Mouse (Mus musculus): ENCODE measurements around the gene Zfp692. TPM values are rescaled to one million over a fixed set of nuclear protein-coding genes. Genes with fewer than 3 reads are reported as not detected.
A peak's percentile ranks its signal among the peaks of the same experiment; 100 is the strongest.
"Not testable (repeated sequence)": the region's sequence is repeated elsewhere in the genome, so short reads cannot be mapped to it uniquely, and the experiment has no call there.

The Zfp692 gene
- polyA plus RNA-seq, 1 experiment from 2014 or later: 10.1 TPM

- H3K27me3 ChIP-seq (ENCODE audit: control insufficient read depth, insufficient read depth, low read depth, low read length): no peaks in the 10 kb centered on the region
- H3K4me3 ChIP-seq (ENCODE audit: low read depth, low read length): peak overlapping the region; percentile 73
- peak overlapping the region; percentile 83 for H3K27ac ChIP-seq (ENCODE audit: low read length)
- ATAC-seq (ENCODE audit: low read depth): no peak; the same call in 1 of the 2 replicates
- no peaks in the 10 kb centered on the region for H3K36me3 ChIP-seq (ENCODE audit: control insufficient read depth, insufficient read depth)
- H3K9me3 ChIP-seq (replicated peaks; ENCODE audit: control insufficient read depth, low read length): no peaks in the 10 kb centered on the region
- WGBS (ENCODE audit: insufficient replicate concordance): under 1% methylated on average over 26 of the region's 26 CpGs
- H3K4me2 ChIP-seq (ENCODE audit: low read depth, low read length): peak overlapping the region; percentile 79
- H3K9ac ChIP-seq (ENCODE audit: low read depth, low read length): peak overlapping the region; percentile 72
- peaks cover 26% of the 10 kb centered on the region for H3K4me1 ChIP-seq (ENCODE audit: control insufficient read depth, low read depth, low read length)
Measured at GRCm38 (mm10) chr11:58302774-58303445, 4.0 kb upstream of the Zfp692 start.

GRCm38 (mm10) chr11:58303594-58303993, 3.3 kb upstream of the Zfp692 start:
- WGBS (ENCODE audit: insufficient replicate concordance): 46% methylated on average over 7 of the region's 7 CpGs
- Histone ChIP-seq H3K27ac (ENCODE audit: low read length) (peak overlapping the region; percentile 1; the same call in 1 of the 2 replicates), H3K27me3 (ENCODE audit: control insufficient read depth, insufficient read depth, low read depth, low read length) (no peaks in the 10 kb centered on the region), H3K4me2 (ENCODE audit: low read depth, low read length) (peak overlapping the region; percentile 79), H3K36me3 (ENCODE audit: control insufficient read depth, insufficient read depth) (no peaks in the 10 kb centered on the region), H3K9me3 (replicated peaks; ENCODE audit: control insufficient read depth, low read length) (no peaks in the 10 kb centered on the region), H3K9ac (ENCODE audit: low read depth, low read length) (peak overlapping the region; percentile 8; the same call in 1 of the 2 replicates), H3K4me1 (ENCODE audit: control insufficient read depth, low read depth, low read length) (peaks cover 29% of the 10 kb centered on the region), H3K4me3 (ENCODE audit: low read depth, low read length) (no peak overlapping the region; the same call in none of the 2 replicates)
- no peak for ATAC-seq (ENCODE audit: low read depth)

- ATAC-seq (ENCODE audit: low read depth): not testable (repeated sequence)
- WGBS (ENCODE audit: insufficient replicate concordance): 82% methylated on average over 8 of the region's 8 CpGs
Measured at GRCm38 (mm10) chr11:58305299-58305698, 1.6 kb upstream of the Zfp692 start.

GRCm38 (mm10) chr11:58307411-58308080, 677 bp downstream of the Zfp692 start:
- Histone ChIP-seq H3K4me3 (ENCODE audit: low read depth, low read length) (peak overlapping the region; percentile 76), H3K4me2 (ENCODE audit: low read depth, low read length) (peak overlapping the region; percentile 100), H3K27ac (ENCODE audit: low read length) (peak overlapping the region; percentile 78), H3K36me3 (ENCODE audit: control insufficient read depth, insufficient read depth) (no peaks in the 10 kb centered on the region), H3K9ac (ENCODE audit: low read depth, low read length) (peak overlapping the region; percentile 81), H3K9me3 (replicated peaks; ENCODE audit: control insufficient read depth, low read length) (no peaks in the 10 kb centered on the region), H3K4me1 (ENCODE audit: control insufficient read depth, low read depth, low read length) (peaks cover 25% of the 10 kb centered on the region), H3K27me3 (ENCODE audit: control insufficient read depth, insufficient read depth, low read depth, low read length) (no peaks in the 10 kb centered on the region)
- ATAC-seq (ENCODE audit: low read depth): peak; percentile 64
- under 1% methylated on average over 42 of the region's 42 CpGs for WGBS (ENCODE audit: insufficient replicate concordance)

More at GRCm38 (mm10) chr11:58305299-58305698, 1.6 kb upstream of the Zfp692 start:
- not testable (repeated sequence) for H3K9ac ChIP-seq (ENCODE audit: low read depth, low read length); H3K4me3 ChIP-seq (ENCODE audit: low read depth, low read length); H3K27ac ChIP-seq (ENCODE audit: low read length); H3K9me3 ChIP-seq (replicated peaks; ENCODE audit: control insufficient read depth, low read length); H3K4me2 ChIP-seq (ENCODE audit: low read depth, low read length); H3K27me3 ChIP-seq (ENCODE audit: control insufficient read depth, insufficient read depth, low read depth, low read length); H3K36me3 ChIP-seq (ENCODE audit: control insufficient read depth, insufficient read depth)
- H3K4me1 ChIP-seq (ENCODE audit: control insufficient read depth, low read depth, low read length): peaks cover 29% of the 10 kb centered on the region

GRCm38 (mm10) chr11:58308661-58309060, 1.8 kb downstream of the Zfp692 start:
- WGBS (ENCODE audit: insufficient replicate concordance): 92% methylated on average over 9 of the region's 9 CpGs
- ATAC-seq (ENCODE audit: low read depth): no peak
- no peak overlapping the region for H3K9ac ChIP-seq (ENCODE audit: low read depth, low read length)

GRCm38 (mm10) chr11:58314069-58314468, 7.2 kb downstream of the Zfp692 start:
- Histone ChIP-seq H3K4me2 (ENCODE audit: low read depth, low read length) (no peak overlapping the region), H3K9me3 (replicated peaks; ENCODE audit: control insufficient read depth, low read length) (no peaks in the 10 kb centered on the region), H3K36me3 (ENCODE audit: control insufficient read depth, insufficient read depth) (peaks cover 27% of the 10 kb centered on the region), H3K4me1 (ENCODE audit: control insufficient read depth, low read depth, low read length) (no peaks in the 10 kb centered on the region), H3K27ac (ENCODE audit: low read length) (no peak overlapping the region), H3K27me3 (ENCODE audit: control insufficient read depth, insufficient read depth, low read depth, low read length) (no peaks in the 10 kb centered on the region), H3K9ac (ENCODE audit: low read depth, low read length) (no peak overlapping the region), H3K4me3 (ENCODE audit: low read depth, low read length) (no peak overlapping the region)
- ATAC-seq (ENCODE audit: low read depth): no peak
- 73% methylated on average over 6 of the region's 6 CpGs for WGBS (ENCODE audit: insufficient replicate concordance)

More at GRCm38 (mm10) chr11:58308661-58309060, 1.8 kb downstream of the Zfp692 start:
- no peaks in the 10 kb centered on the region for H3K27me3 ChIP-seq (ENCODE audit: control insufficient read depth, insufficient read depth, low read depth, low read length)
- no peak overlapping the region for H3K4me2 ChIP-seq (ENCODE audit: low read depth, low read length)
- no peaks in the 10 kb centered on the region for H3K9me3 ChIP-seq (replicated peaks; ENCODE audit: control insufficient read depth, low read length)
- H3K4me1 ChIP-seq (ENCODE audit: control insufficient read depth, low read depth, low read length): peaks cover 19% of the 10 kb centered on the region
- no peak overlapping the region for H3K4me3 ChIP-seq (ENCODE audit: low read depth, low read length)
- H3K36me3 ChIP-seq (ENCODE audit: control insufficient read depth, insufficient read depth): no peaks in the 10 kb centered on the region
- no peak overlapping the region for H3K27ac ChIP-seq (ENCODE audit: low read length)

- no peak overlapping the region for H3K4me3 ChIP-seq (ENCODE audit: low read depth, low read length)
- no peak for ATAC-seq (ENCODE audit: low read depth)
- H3K27ac ChIP-seq (ENCODE audit: low read length): no peak overlapping the region
- H3K4me2 ChIP-seq (ENCODE audit: low read depth, low read length): no peak overlapping the region
- no peak overlapping the region for H3K9ac ChIP-seq (ENCODE audit: low read depth, low read length)
- H3K9me3 ChIP-seq (replicated peaks; ENCODE audit: control insufficient read depth, low read length): no peaks in the 10 kb centered on the region
- H3K36me3 ChIP-seq (ENCODE audit: control insufficient read depth, insufficient read depth): peaks cover 34% of the 10 kb centered on the region
- WGBS (ENCODE audit: insufficient replicate concordance): 88% methylated on average over 5 of the region's 5 CpGs
- H3K4me1 ChIP-seq (ENCODE audit: control insufficient read depth, low read depth, low read length): peaks cover 2% of the 10 kb centered on the region; the same call in 1 of the 2 replicates
- H3K27me3 ChIP-seq (ENCODE audit: control insufficient read depth, insufficient read depth, low read depth, low read length): no peaks in the 10 kb centered on the region
Measured at GRCm38 (mm10) chr11:58315536-58316168, 8.8 kb downstream of the Zfp692 start.

GRCm38 (mm10) chr11:58316344-58316743, 9.5 kb downstream of the Zfp692 start:
- Histone ChIP-seq H3K9me3 (replicated peaks; ENCODE audit: control insufficient read depth, low read length) (no peaks in the 10 kb centered on the region), H3K4me2 (ENCODE audit: low read depth, low read length) (no peak overlapping the region), H3K4me1 (ENCODE audit: control insufficient read depth, low read depth, low read length) (peaks cover 3% of the 10 kb centered on the region), H3K9ac (ENCODE audit: low read depth, low read length) (no peak overlapping the region), H3K4me3 (ENCODE audit: low read depth, low read length) (no peak overlapping the region), H3K36me3 (ENCODE audit: control insufficient read depth, insufficient read depth) (peaks cover 34% of the 10 kb centered on the region), H3K27me3 (ENCODE audit: control insufficient read depth, insufficient read depth, low read depth, low read length) (no peaks in the 10 kb centered on the region), H3K27ac (ENCODE audit: low read length) (no peak overlapping the region)
- 86% methylated on average over 17 of the region's 17 CpGs for WGBS (ENCODE audit: insufficient replicate concordance)
- no peak for ATAC-seq (ENCODE audit: low read depth)
